Mouse (Mus musculus) neural tube, embryonic 11.5 days (tissue): ENCODE measurements around the gene Hist2h2aa2. TPM values are rescaled to one million over a fixed set of nuclear protein-coding genes. Genes with fewer than 3 reads are reported as not detected.
"Not testable (repeated sequence)": the region's sequence is repeated elsewhere in the genome, so short reads cannot be mapped to it uniquely, and the experiment has no call there.

Experiments used
- ATAC-seq: fragments of 200-750 bp; cut with Nextera tagmentation; 2 replicates; pipeline ENCODE4 v1.8.0; 2017; ENCODE audit warnings: moderate number of reproducible peaks, mild to moderate bottlenecking, moderate TSS enrichment, moderate library complexity; ENCODE audit not compliant: insufficient read depth, low FRiP score, low TSS enrichment
- DNase-seq: peaks from one replicate; pipeline ENCODE4 v3.0.0-alpha.2; 2015; ENCODE audit warnings: low spot score
- H3K27ac ChIP-seq: fragments of 300-500 bp; sonication (generic); 2 replicates; pipeline ENCODE4 v1.5.1; 2014; ENCODE audit warnings: low read depth, mild to moderate bottlenecking, low read length
- H3K27me3 ChIP-seq: fragments of 300-500 bp; sonication (generic); 2 replicates; pipeline ENCODE4 v1.6.1; 2014; ENCODE audit warnings: mild to moderate bottlenecking, low read length, mixed read lengths; ENCODE audit not compliant: control insufficient read depth, insufficient read depth
- H3K36me3 ChIP-seq: fragments of 300-500 bp; sonication (generic); 2 replicates; pipeline ENCODE4 v1.6.1; 2014; ENCODE audit warnings: mild to moderate bottlenecking, low read length, moderate library complexity, mixed read lengths; ENCODE audit not compliant: control insufficient read depth, insufficient read depth
- H3K4me1 ChIP-seq: fragments of 300-500 bp; sonication (generic); 2 replicates; pipeline ENCODE4 v1.6.1; 2014; ENCODE audit warnings: low read length, mixed read lengths; ENCODE audit not compliant: control insufficient read depth, insufficient read depth
- H3K4me2 ChIP-seq: fragments of 300-500 bp; sonication (generic); 2 replicates; pipeline ENCODE4 v1.6.1; 2014; ENCODE audit warnings: low read depth, mild to moderate bottlenecking, moderate library complexity
- H3K4me3 ChIP-seq: fragments of 300-500 bp; sonication (generic); 2 replicates; pipeline ENCODE4 v1.5.1; 2014; ENCODE audit warnings: low read depth, low read length
- H3K9ac ChIP-seq: fragments of 300-500 bp; sonication (generic); 2 replicates; pipeline ENCODE4 v1.6.1; 2014; ENCODE audit warnings: mild to moderate bottlenecking, low read length
- H3K9me3 ChIP-seq: fragments of 300-500 bp; sonication (generic); 2 replicates; pipeline ENCODE4 v1.6.1; 2016; ENCODE audit warnings: low read length; ENCODE audit not compliant: control insufficient read depth
- WGBS: fragments of 180-500 bp; shearing (Covaris S2); extraction: QIAGEN DNeasy Blood & Tissue Kit; methylation state at CpG from one replicate; pipeline ENCODE4 v1.1.7; 2014; 5-methylcytosine and 5-hydroxymethylcytosine counted together
- polyA plus RNA-seq: library from polyadenylated mRNA; unstranded; fragments of >200 nt; fragmentation: Nextera tagmentation; extraction: Ambion mirVana; gene quantifications from 2 replicates; pipeline ENCODE4 v1.2.1, GENCODE M21; 2014

Hist2h2aa2 gene
- polyA plus RNA-seq, 1 experiment from 2014 or later = 24.5 TPM

GRCm38 (mm10) chr3:96250890-96251289 lies 10.8 kb upstream of the Hist2h2aa2 start:
- Histone ChIP-seq H3K4me2 (no peak overlapping the region), H3K4me3 (no peak overlapping the region), H3K36me3 (no peaks in the 10 kb centered on the region), H3K27me3 (no peaks in the 10 kb centered on the region), H3K4me1 (0 out of 2 replicates have a peak, but pooled peaks cover 2% of the 10 kb centered on the region), H3K9ac (no peak overlapping the region), H3K9me3 (no peaks in the 10 kb centered on the region), H3K27ac (no peak overlapping the region)
- WGBS = 61% methylated on average over 3 of the region's 3 CpGs
- no peak for DNase-seq
- no peak for ATAC-seq

- H3K4me3 ChIP-seq = peak overlapping the region; percentile 10; the same call in 1 of the 2 replicates
- DNase-seq = no peak
Observed at GRCm38 (mm10) chr3:96249034-96249345, 8.9 kb upstream of the Hist2h2aa2 start.

GRCm38 (mm10) chr3:96248141-96249033 lies 8.3 kb upstream of the Hist2h2aa2 start:
- no peaks in the 10 kb centered on the region for H3K27me3 ChIP-seq
- H3K9me3 ChIP-seq = no peaks in the 10 kb centered on the region
- DNase-seq (no peak), ATAC-seq (no peak)
- H3K4me3 ChIP-seq = peak overlapping the region; percentile 32
- no peaks in the 10 kb centered on the region for H3K36me3 ChIP-seq
- H3K4me2 ChIP-seq = peak overlapping the region; percentile 54
- H3K9ac ChIP-seq = no peak overlapping the region
- H3K27ac ChIP-seq = no peak overlapping the region
- 51% methylated on average over 6 of the region's 6 CpGs for WGBS
- H3K4me1 ChIP-seq = peaks cover 7% of the 10 kb centered on the region; the same call in 1 of the 2 replicates

More at GRCm38 (mm10) chr3:96249034-96249345, 8.9 kb upstream of the Hist2h2aa2 start:
- H3K27ac ChIP-seq = no peak overlapping the region
- H3K9ac ChIP-seq = no peak overlapping the region
- H3K27me3 ChIP-seq = no peaks in the 10 kb centered on the region
- 62% methylated on average over 4 of the region's 4 CpGs for WGBS
- peak overlapping the region; percentile 21 for H3K4me2 ChIP-seq
- no peaks in the 10 kb centered on the region for H3K36me3 ChIP-seq
- no peaks in the 10 kb centered on the region for H3K9me3 ChIP-seq
- H3K4me1 ChIP-seq = peaks cover 7% of the 10 kb centered on the region; the same call in 1 of the 2 replicates
- ATAC-seq = no peak

GRCm38 (mm10) chr3:96247356-96248140 lies 7.5 kb upstream of the Hist2h2aa2 start:
- Histone ChIP-seq H3K4me2 (peak overlapping the region; percentile 54), H3K27me3 (no peaks in the 10 kb centered on the region), H3K27ac (no peak overlapping the region; the same call in 1 of the 2 replicates), H3K4me1 (peaks cover 7% of the 10 kb centered on the region; the same call in 1 of the 2 replicates), H3K4me3 (peak overlapping the region; percentile 32), H3K36me3 (no peaks in the 10 kb centered on the region), H3K9ac (peak overlapping the region; percentile 64), H3K9me3 (no peaks in the 10 kb centered on the region)
- ATAC-seq = no peak
- WGBS = 2% methylated on average over 11 of the region's 11 CpGs
- DNase-seq = peak; percentile 25

GRCm38 (mm10) chr3:96246427-96246856 lies 6.4 kb upstream of the Hist2h2aa2 start, which contains the start of gene Hist2h3c1:
Gene Hist2h3c1 (plus strand): TSS chr3:96246685.
- peak; percentile 91 for ATAC-seq
- not testable (repeated sequence) for H3K27ac ChIP-seq, H3K9me3 ChIP-seq, H3K36me3 ChIP-seq, DNase-seq, H3K4me1 ChIP-seq, H3K27me3 ChIP-seq
- H3K9ac ChIP-seq = peak within 1 kb of the TSS; percentile 64
- peak within 1 kb of the TSS; percentile 54 for H3K4me2 ChIP-seq
- no CpG with 5 or more reads among the region's 47 CpGs for WGBS
- H3K4me3 ChIP-seq = peak within 1 kb of the TSS; percentile 32

- H3K9me3 ChIP-seq, H3K4me1 ChIP-seq, DNase-seq, H3K4me2 ChIP-seq, H3K27ac ChIP-seq, H3K36me3 ChIP-seq, H3K27me3 ChIP-seq, H3K9ac ChIP-seq: not testable (repeated sequence)
- 0% methylated on average over 10 of the region's 21 CpGs for WGBS
- ATAC-seq = peak; percentile 21
- H3K4me3 ChIP-seq = peak overlapping the region; percentile 23; the same call in 1 of the 2 replicates
Observed at GRCm38 (mm10) chr3:96246018-96246417, 5.9 kb upstream of the Hist2h2aa2 start.

GRCm38 (mm10) chr3:96245003-96245886 lies 5.2 kb upstream of the Hist2h2aa2 start, which contains the start of gene Hist2h2aa1:
Gene Hist2h2aa1 (plus strand): TSS chr3:96245497.
- peak within 1 kb of the TSS; percentile 72 for H3K9ac ChIP-seq
- under 1% methylated on average over 27 of the region's 88 CpGs for WGBS

More at GRCm38 (mm10) chr3:96245003-96245886, 5.2 kb upstream of the Hist2h2aa2 start, which contains the start of gene Hist2h2aa1:
- H3K36me3 ChIP-seq, H3K4me1 ChIP-seq, H3K9me3 ChIP-seq, H3K27me3 ChIP-seq: not testable (repeated sequence)
- Histone ChIP-seq H3K4me3 (peak within 1 kb of the TSS; percentile 38), H3K4me2 (peak within 1 kb of the TSS; percentile 56), H3K27ac (peak within 1 kb of the TSS; percentile 86)
- ATAC-seq (peak; percentile 82), DNase-seq (peak; percentile 75)
